Comparison of ENCODE assay signal across 10 mouse cellular contexts in genomic region chr5:120563914-120564311, GRCm38 (mm10). TPM values are rescaled to one million over a fixed set of nuclear protein-coding genes. Genes with fewer than 3 reads are reported as not detected.
A peak's percentile ranks its signal among the peaks of the same experiment; 100 is the strongest.
DNase-seq lines count a peak whose midpoint lies in the region; ATAC-seq lines count a peak whose summit lies in the region.
"Had no signal": no experiment of that assay in that cellular context is flagged by ENCODE, and none has a peak within 500 bp of the region (broad histone marks: within the 10 kb centered on the region; RNA-seq: fewer than 3 reads in every experiment).

No protein-coding gene starts in this region.

- no peak overlapping the region for H3K4me2 ChIP-seq in lung, embryonic 15.5 days
- no peak overlapping the region for H3K4me2 ChIP-seq in hindbrain, embryonic 14.5 days (replicated peaks)
- H3K4me2 ChIP-seq in neural tube, embryonic 14.5 days (ENCODE audit: low read depth, low read length): no peak overlapping the region

- H3K27me3 ChIP-seq in heart, embryonic 10.5 days (ENCODE audit: insufficient read depth, poor library complexity, severe bottlenecking): 0 out of 2 replicates have a peak, but pooled peaks cover 6% of the 10 kb centered on the region
- no peaks in the 10 kb centered on the region for H3K27me3 ChIP-seq in lung, embryonic 15.5 days
- no peaks in the 10 kb centered on the region for H3K27me3 ChIP-seq in hindbrain, embryonic 14.5 days (ENCODE audit: control insufficient read depth, insufficient read depth, low read length)
- H3K27me3 ChIP-seq in neural tube, embryonic 14.5 days (ENCODE audit: control insufficient read depth, insufficient read depth, low read length): no peaks in the 10 kb centered on the region
- H3K27me3 ChIP-seq: CH12.LX had no signal

- H3K9me3 ChIP-seq in heart, embryonic 10.5 days: no peaks in the 10 kb centered on the region
- no peaks in the 10 kb centered on the region for H3K9me3 ChIP-seq in lung, embryonic 15.5 days
- H3K9me3 ChIP-seq in hindbrain, embryonic 14.5 days (ENCODE audit: control insufficient read depth, low read length): no peaks in the 10 kb centered on the region
- H3K9me3 ChIP-seq in neural tube, embryonic 14.5 days (ENCODE audit: control insufficient read depth, low read length): no peaks in the 10 kb centered on the region
- H3K9me3 ChIP-seq: megakaryocyte, embryonic 14.5 days had no signal

- peaks cover 82% of the 10 kb centered on the region for H3K4me1 ChIP-seq in heart, embryonic 10.5 days
- H3K4me1 ChIP-seq in lung, embryonic 15.5 days: peaks cover 80% of the 10 kb centered on the region
- peaks cover 68% of the 10 kb centered on the region for H3K4me1 ChIP-seq in hindbrain, embryonic 14.5 days (replicated peaks; ENCODE audit: control insufficient read depth, insufficient read depth, low read length)
- H3K4me1 ChIP-seq in neural tube, embryonic 14.5 days (ENCODE audit: control insufficient read depth, insufficient read depth, low read length): peaks cover 53% of the 10 kb centered on the region

- peak overlapping the region; percentile 84 for H3K27ac ChIP-seq in heart, embryonic 10.5 days
- peak overlapping the region; percentile 86 for H3K27ac ChIP-seq in lung, embryonic 15.5 days
- peak overlapping the region; percentile 41; the same call in 1 of the 2 replicates for H3K27ac ChIP-seq in hindbrain, embryonic 14.5 days
- 0 out of 2 replicates have a peak overlapping the region, but pooled peaks have one; percentile 18 for H3K27ac ChIP-seq in neural tube, embryonic 14.5 days (ENCODE audit: low read depth, low read length)

- no peaks in the 10 kb centered on the region for H3K36me3 ChIP-seq in heart, embryonic 10.5 days
- no peaks in the 10 kb centered on the region for H3K36me3 ChIP-seq in lung, embryonic 15.5 days
- no peaks in the 10 kb centered on the region for H3K36me3 ChIP-seq in hindbrain, embryonic 14.5 days (replicated peaks; ENCODE audit: control insufficient read depth, insufficient read depth)
- no peaks in the 10 kb centered on the region for H3K36me3 ChIP-seq in neural tube, embryonic 14.5 days (ENCODE audit: control insufficient read depth, insufficient read depth, low read length)

- no peak for DNase-seq in heart, embryonic 10.5 days (ENCODE audit: low spot score)
- no peak for DNase-seq in heart, postnatal 25 days (ENCODE audit: low spot score)
- DNase-seq in lung, postnatal 10 days: no peak
- DNase-seq in hindbrain, embryonic 14.5 days (ENCODE audit: low spot score): no peak
- DNase-seq in cerebellum, adult 11 months: no peak
- no peak for DNase-seq in cerebellum, postnatal 25 days

- ATAC-seq in lung, embryonic 15.5 days (ENCODE audit: borderline replicate concordance, extremely low read depth, low FRiP score, low TSS enrichment): no peak
- ATAC-seq in hindbrain, embryonic 14.5 days (ENCODE audit: low FRiP score): no peak
- no peak for ATAC-seq in neural tube, embryonic 14.5 days (ENCODE audit: low read depth)

- 43% methylated on average over 4 of the region's 4 CpGs for WGBS in heart, embryonic 10.5 days
- WGBS in lung, embryonic 15.5 days: 23% methylated on average over 4 of the region's 4 CpGs
- WGBS in hindbrain, embryonic 14.5 days: 61% methylated on average over 4 of the region's 4 CpGs
- WGBS in neural tube, embryonic 14.5 days: 51% methylated on average over 4 of the region's 4 CpGs

- intact Hi-C loops in heart, postnatal 25 days (cut with DNase I): loop anchor here (1.0 kb wide), 1 partner anchor 14 kb away; no protein-coding TSS in a partner anchor

- H3K9ac ChIP-seq in lung, embryonic 15.5 days: no peak overlapping the region
- H3K9ac ChIP-seq in hindbrain, embryonic 14.5 days: no peak overlapping the region
- H3K9ac ChIP-seq in neural tube, embryonic 14.5 days (replicated peaks; ENCODE audit: low read depth, low read length): no peak overlapping the region

- H3K4me3 ChIP-seq in heart, embryonic 10.5 days: peak overlapping the region; percentile 18; the same call in 1 of the 2 replicates
- no peak overlapping the region for H3K4me3 ChIP-seq in lung, embryonic 15.5 days
- H3K4me3 ChIP-seq in hindbrain, embryonic 14.5 days (replicated peaks; ENCODE audit: low read length): no peak overlapping the region
- H3K4me3 ChIP-seq in neural tube, embryonic 14.5 days (ENCODE audit: low read depth, low read length): no peak overlapping the region

RNA-seq across cellular contexts. Expression of gene Tpcn1, which starts 24.6 kb away (rescaled TPM):
- polyA plus RNA-seq in heart, embryonic 10.5 days (2016; fragmentation: Nextera tagmentation; extraction: Ambion mirVana): 13.0 and 21.7 TPM in 2 replicates
- total RNA-seq in heart, postnatal 25 days (2021): 10 to 100 TPM; 36.0 to 37.9 TPM
- polyA plus RNA-seq in lung, embryonic 15.5 days (2015; fragmentation: Nextera tagmentation; extraction: Ambion mirVana): 18.6 and 20.3 TPM in 2 replicates
- polyA plus RNA-seq in hindbrain, embryonic 14.5 days (2014; fragmentation: Nextera tagmentation; extraction: Ambion mirVana): 13.4 and 15.7 TPM in 2 replicates
- 14.8 and 18.5 TPM in 2 replicates for polyA plus RNA-seq in neural tube, embryonic 14.5 days (2014; fragmentation: Nextera tagmentation; extraction: Ambion mirVana)

RNA-seq across cellular contexts. Expression of gene Iqcd, which starts 24.9 kb away (rescaled TPM):
- 0.15 and 0.24 TPM in 2 replicates for polyA plus RNA-seq in heart, embryonic 10.5 days (2016; fragmentation: Nextera tagmentation; extraction: Ambion mirVana)
- total RNA-seq in heart, postnatal 25 days (2021): not detected
- 0.34 and 0.64 TPM in 2 replicates for polyA plus RNA-seq in lung, embryonic 15.5 days (2015; fragmentation: Nextera tagmentation; extraction: Ambion mirVana)
- polyA plus RNA-seq in hindbrain, embryonic 14.5 days (2014; fragmentation: Nextera tagmentation; extraction: Ambion mirVana): 1.5 and 1.9 TPM in 2 replicates
- 0.62 and 1.3 TPM in 2 replicates for polyA plus RNA-seq in neural tube, embryonic 14.5 days (2014; fragmentation: Nextera tagmentation; extraction: Ambion mirVana)

RNA-seq across cellular contexts. Expression of gene Rita1, which starts 48.5 kb away (rescaled TPM):
- polyA plus RNA-seq in heart, embryonic 10.5 days (2016; fragmentation: Nextera tagmentation; extraction: Ambion mirVana): 11.0 and 11.2 TPM in 2 replicates
- total RNA-seq in heart, postnatal 25 days (2021): 10 to 100 TPM; 15.4 to 18.7 TPM
- polyA plus RNA-seq in lung, embryonic 15.5 days (2015; fragmentation: Nextera tagmentation; extraction: Ambion mirVana): 11.1 and 11.6 TPM in 2 replicates
- polyA plus RNA-seq in hindbrain, embryonic 14.5 days (2014; fragmentation: Nextera tagmentation; extraction: Ambion mirVana): 20.1 and 20.6 TPM in 2 replicates
- polyA plus RNA-seq in neural tube, embryonic 14.5 days (2014; fragmentation: Nextera tagmentation; extraction: Ambion mirVana): 21.6 and 26.5 TPM in 2 replicates

RNA-seq across cellular contexts. Expression of gene Ddx54, which starts 48.6 kb away (rescaled TPM):
- polyA plus RNA-seq in heart, embryonic 10.5 days (2016; fragmentation: Nextera tagmentation; extraction: Ambion mirVana): 47.1 and 49.4 TPM in 2 replicates
- 10 to 100 TPM; 20.1 to 21.4 TPM for total RNA-seq in heart, postnatal 25 days (2021)
- polyA plus RNA-seq in lung, embryonic 15.5 days (2015; fragmentation: Nextera tagmentation; extraction: Ambion mirVana): 37.8 and 41.1 TPM in 2 replicates
- 27.8 and 29.8 TPM in 2 replicates for polyA plus RNA-seq in hindbrain, embryonic 14.5 days (2014; fragmentation: Nextera tagmentation; extraction: Ambion mirVana)
- polyA plus RNA-seq in neural tube, embryonic 14.5 days (2014; fragmentation: Nextera tagmentation; extraction: Ambion mirVana): 23.2 and 27.7 TPM in 2 replicates

RNA-seq across cellular contexts. Expression of gene Slc8b1, which starts 52.9 kb away (rescaled TPM):
- 4.2 and 5.9 TPM in 2 replicates for polyA plus RNA-seq in heart, embryonic 10.5 days (2016; fragmentation: Nextera tagmentation; extraction: Ambion mirVana)
- 10 to 100 TPM in 1 of 2 experiments, 1 to 10 TPM in 1; 9.3 to 12.6 TPM for total RNA-seq in heart, postnatal 25 days (2021)
- 6.6 and 6.7 TPM in 2 replicates for polyA plus RNA-seq in lung, embryonic 15.5 days (2015; fragmentation: Nextera tagmentation; extraction: Ambion mirVana)
- 1.3 and 1.4 TPM in 2 replicates for polyA plus RNA-seq in hindbrain, embryonic 14.5 days (2014; fragmentation: Nextera tagmentation; extraction: Ambion mirVana)
- 0.95 and 2.1 TPM in 2 replicates for polyA plus RNA-seq in neural tube, embryonic 14.5 days (2014; fragmentation: Nextera tagmentation; extraction: Ambion mirVana)

Comparison
In these comparisons a context has a peak if more than half of its experiments do, and no peak if none do; other contexts are left out.
1. H3K27ac ChIP-seq: peak in every context shown above with its lines; median percentile 86 in lung, embryonic 15.5 days; 84 in heart, embryonic 10.5 days; 41 in hindbrain, embryonic 14.5 days; 18 in neural tube, embryonic 14.5 days.